Mouse (Mus musculus) ES-Bruce4 (cell line): ENCODE results near the gene Arhgef5. TPM values are rescaled to one million over a fixed set of nuclear protein-coding genes. Genes with fewer than 3 reads are reported as not detected.
A peak's percentile ranks its signal among the peaks of the same experiment; 100 is the strongest.

Source experiments
- H3K27ac ChIP-seq: 2 replicates; pipeline ENCODE4 v1.5.1; 2012; ENCODE audit warnings: low read length, inconsistent platforms; ENCODE audit not compliant: insufficient read depth
- H3K27me3 ChIP-seq: 2 replicates; pipeline ENCODE4 v1.6.1; 2012; ENCODE audit warnings: mild to moderate bottlenecking, low read length, inconsistent platforms; ENCODE audit not compliant: control insufficient read depth, poor library complexity, insufficient read depth, severe bottlenecking
- H3K36me3 ChIP-seq: 2 replicates; pipeline ENCODE4 v1.6.1; 2012; ENCODE audit warnings: inconsistent platforms, mild to moderate bottlenecking, low read length, moderate library complexity; ENCODE audit not compliant: control insufficient read depth, poor library complexity, insufficient read depth, severe bottlenecking
- H3K4me1 ChIP-seq: one replicate; pipeline ENCODE4 v1.8.1; 2011; ENCODE audit warnings: low read length; ENCODE audit not compliant: control insufficient read depth, insufficient read depth
- H3K4me3 ChIP-seq: 2 replicates; pipeline ENCODE4 v1.5.1; 2011; ENCODE audit warnings: low read depth, mild to moderate bottlenecking, low read length
- H3K9ac ChIP-seq: 2 replicates; pipeline ENCODE4 v1.6.1; 2012; ENCODE audit warnings: low read depth, mild to moderate bottlenecking, inconsistent platforms; ENCODE audit not compliant: poor library complexity, severe bottlenecking
- H3K9me3 ChIP-seq: replicated peaks from 2 replicates; pipeline ENCODE4 v1.6.1; 2012; ENCODE audit warnings: mild to moderate bottlenecking, low read length, inconsistent platforms; ENCODE audit not compliant: control insufficient read depth, poor library complexity, insufficient read depth, severe bottlenecking
- CTCF ChIP-seq: IDR thresholded peaks from one replicate; pipeline ENCODE4 v1.8.1; 2011; ENCODE audit warnings: low read depth, low read length
- EP300 ChIP-seq: IDR thresholded peaks from 2 replicates; pipeline ENCODE4 v1.6.1; 2011; ENCODE audit warnings: low read depth, low read length; ENCODE audit not compliant: insufficient read depth
- POLR2A ChIP-seq: IDR thresholded peaks from one replicate; pipeline ENCODE4 v1.8.1; 2011; ENCODE audit warnings: low read length; ENCODE audit not compliant: insufficient read depth
- polyA plus RNA-seq: library from polyadenylated mRNA; stranded (reverse); fragments of >200 nt; gene quantifications from 2 replicates; pipeline ENCODE4 v1.2.4, GENCODE M21; 2011; ENCODE audit warnings: low read depth; ENCODE audit not compliant: missing spikeins, insufficient read depth, insufficient read length

Gene Arhgef5
- polyA plus RNA-seq, 1 experiment = 24.5 TPM

DNA sequence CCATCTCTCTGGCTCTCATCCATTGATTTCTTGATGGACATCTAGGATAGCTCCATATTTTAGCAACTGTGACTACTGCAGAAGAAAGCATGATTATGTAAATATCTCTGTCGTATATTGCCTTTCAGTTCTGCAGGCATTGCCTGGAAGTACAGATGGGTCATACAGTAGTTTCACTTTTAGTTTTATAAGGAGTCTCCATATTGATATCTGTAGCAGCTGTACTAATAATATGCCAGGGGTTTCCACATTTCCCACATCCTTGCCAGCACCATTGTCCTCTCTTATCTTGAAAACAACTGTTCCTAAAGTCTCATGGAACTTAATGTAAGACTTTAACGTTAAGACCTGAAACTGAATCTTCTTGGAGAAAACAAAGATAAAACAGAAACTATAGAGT, 4.6 kb upstream of the Arhgef5 start:
- H3K4me3 ChIP-seq = no peak overlapping the region
- H3K36me3 ChIP-seq = no peaks in the 10 kb centered on the region
- TF ChIP-seq POLR2A (no peak), EP300 (no peak), CTCF (no peak)
- H3K9ac ChIP-seq = no peak overlapping the region
- H3K9me3 ChIP-seq = no peaks in the 10 kb centered on the region
- no peaks in the 10 kb centered on the region for H3K4me1 ChIP-seq
- no peak overlapping the region for H3K27ac ChIP-seq
- peaks cover 7% of the 10 kb centered on the region; the same call in 1 of the 2 replicates for H3K27me3 ChIP-seq

DNA sequence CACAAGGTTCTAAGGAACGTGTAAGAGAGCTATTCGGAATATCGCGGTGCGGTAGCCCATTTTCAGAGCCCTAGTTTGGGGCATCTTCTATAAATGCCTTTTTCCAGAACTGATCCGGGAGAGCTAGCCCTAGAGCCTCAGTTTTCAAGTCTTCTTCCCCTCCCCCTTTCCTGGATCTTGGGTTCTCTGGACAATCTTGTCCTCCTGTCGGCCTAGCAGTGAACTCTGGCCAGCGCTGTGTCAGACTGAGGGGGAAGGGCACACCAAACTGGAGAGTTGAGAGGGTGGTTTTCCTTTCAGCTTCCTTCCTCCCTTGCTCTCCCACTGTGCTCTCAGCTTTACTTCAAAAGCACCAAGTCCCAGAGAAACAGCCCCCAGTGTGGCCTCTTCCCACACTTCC, 974 bp downstream of the Arhgef5 start:
- 0 out of 2 replicates have a peak, but pooled peaks have one; percentile 11 for TF ChIP-seq EP300
- no peak for TF ChIP-seq CTCF
- Histone ChIP-seq H3K4me3 (peak overlapping the region; percentile 94), H3K9me3 (no peaks in the 10 kb centered on the region), H3K36me3 (no peaks in the 10 kb centered on the region), H3K27ac (no peak overlapping the region), H3K4me1 (peaks cover 3% of the 10 kb centered on the region), H3K27me3 (peaks cover 8% of the 10 kb centered on the region; the same call in 1 of the 2 replicates), H3K9ac (peak overlapping the region; percentile 98; the same call in 1 of the 2 replicates)

DNA sequence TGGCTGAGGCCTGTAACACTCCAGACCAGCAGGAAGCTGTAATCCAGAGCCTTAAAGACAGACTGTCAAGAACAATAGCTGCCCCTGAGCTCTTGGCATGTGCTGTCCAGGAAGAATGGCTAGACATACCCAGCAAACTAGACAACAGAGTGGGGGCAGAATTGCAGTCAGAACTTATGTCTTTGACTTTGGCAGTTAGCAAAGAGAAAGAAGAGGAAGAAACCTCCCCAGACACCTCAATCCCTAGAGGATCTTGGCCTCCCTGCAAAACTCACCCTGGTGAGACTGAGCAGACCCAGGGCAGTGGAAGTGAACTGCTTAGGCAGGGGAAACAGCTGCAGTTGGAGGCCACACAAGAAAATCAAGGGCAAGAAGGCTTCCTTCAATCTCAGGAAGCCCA, 7.2 kb downstream of the Arhgef5 start:
- Histone ChIP-seq H3K36me3 (no peaks in the 10 kb centered on the region), H3K4me3 (no peak overlapping the region), H3K9ac (no peak overlapping the region), H3K4me1 (no peaks in the 10 kb centered on the region), H3K9me3 (no peaks in the 10 kb centered on the region), H3K27me3 (no peaks in the 10 kb centered on the region), H3K27ac (no peak overlapping the region)
- TF ChIP-seq EP300 (no peak), CTCF (no peak), POLR2A (no peak)

DNA sequence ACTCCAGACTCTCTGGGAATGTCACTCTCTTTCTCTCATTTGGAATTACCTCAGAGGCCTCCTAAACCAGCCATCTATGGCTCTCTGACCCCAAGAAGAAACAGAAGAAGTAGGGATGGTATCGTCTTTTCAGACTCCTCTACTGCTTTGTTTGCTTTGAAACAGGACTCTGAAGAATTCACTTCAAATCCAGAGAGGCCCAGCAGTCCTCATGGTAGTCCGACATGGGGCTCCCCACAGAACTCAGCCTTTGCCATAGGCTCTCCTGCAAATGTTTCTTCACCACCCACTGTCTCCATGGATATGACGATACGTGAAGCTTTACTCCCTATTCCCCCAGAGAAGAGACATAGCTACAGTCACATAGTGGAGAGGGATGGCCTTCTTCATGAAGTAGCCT, 8.7 kb downstream of the Arhgef5 start:
- H3K4me3 ChIP-seq = no peak overlapping the region
- no peaks in the 10 kb centered on the region for H3K27me3 ChIP-seq
- H3K4me1 ChIP-seq = no peaks in the 10 kb centered on the region
- no peaks in the 10 kb centered on the region for H3K36me3 ChIP-seq
- H3K9ac ChIP-seq = no peak overlapping the region
- H3K9me3 ChIP-seq = no peaks in the 10 kb centered on the region
- no peak overlapping the region for H3K27ac ChIP-seq
- no peak for TF ChIP-seq POLR2A
- no peak for TF ChIP-seq EP300
- no peak for TF ChIP-seq CTCF

DNA sequence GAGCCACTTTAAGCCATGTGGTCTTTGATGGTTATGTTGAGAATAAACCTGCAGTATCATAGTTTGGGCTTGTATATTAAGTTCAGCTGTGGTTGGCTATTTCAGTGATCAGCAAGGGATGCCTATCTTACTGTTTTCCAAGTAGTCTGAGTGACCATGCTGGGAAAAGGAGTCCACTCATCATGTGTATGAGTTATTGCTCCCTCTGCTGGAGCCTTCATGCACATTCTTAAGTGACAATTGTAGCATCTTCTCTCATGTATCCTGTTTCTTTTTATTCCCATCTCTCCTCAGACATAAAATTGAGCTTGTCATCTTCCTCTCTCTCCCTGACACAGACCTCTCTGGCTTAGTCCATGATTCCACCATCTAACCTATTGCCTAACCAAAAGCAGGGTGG, 12.9 kb downstream of the Arhgef5 start:
- H3K9me3 ChIP-seq = no peaks in the 10 kb centered on the region
- H3K36me3 ChIP-seq = peaks cover 6% of the 10 kb centered on the region
- TF ChIP-seq EP300 = no peak
- TF ChIP-seq CTCF = no peak
- no peak for TF ChIP-seq POLR2A
- H3K27ac ChIP-seq = no peak overlapping the region
- no peak overlapping the region for H3K4me3 ChIP-seq
- H3K4me1 ChIP-seq = no peaks in the 10 kb centered on the region
- H3K9ac ChIP-seq = no peak overlapping the region
- H3K27me3 ChIP-seq = no peaks in the 10 kb centered on the region

DNA sequence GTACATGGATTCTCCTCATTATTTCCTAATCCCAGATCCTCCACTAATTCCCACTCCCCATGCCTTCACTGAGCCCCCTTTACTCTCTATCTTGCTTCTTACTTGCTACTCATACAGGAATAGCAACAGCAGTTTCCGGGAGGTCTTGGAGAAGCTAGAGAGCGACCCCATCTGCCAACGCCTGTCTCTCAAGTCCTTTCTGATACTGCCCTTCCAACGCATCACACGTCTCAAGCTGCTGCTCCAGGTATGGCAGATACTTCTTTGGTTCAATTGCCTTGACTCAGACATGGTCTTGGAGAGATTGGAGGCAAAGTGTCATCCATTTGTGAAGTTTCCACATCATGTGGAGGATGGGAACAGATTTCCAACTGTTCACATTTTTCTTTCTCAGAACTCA, 15.1 kb downstream of the Arhgef5 start:
- H3K9ac ChIP-seq = no peak overlapping the region
- H3K9me3 ChIP-seq = no peaks in the 10 kb centered on the region
- no peaks in the 10 kb centered on the region for H3K4me1 ChIP-seq
- H3K36me3 ChIP-seq = peaks cover 6% of the 10 kb centered on the region
- TF ChIP-seq CTCF = no peak
- no peak for TF ChIP-seq POLR2A
- H3K27me3 ChIP-seq = no peaks in the 10 kb centered on the region
- no peak overlapping the region for H3K4me3 ChIP-seq
- H3K27ac ChIP-seq = no peak overlapping the region
